In genomic region chr12:3364508-3365448, GRCm38 (mm10) we compare ENCODE assay signal across 8 mouse cellular contexts. TPM values are rescaled to one million over a fixed set of nuclear protein-coding genes. Genes with fewer than 3 reads are reported as not detected.
DNase-seq lines count a peak whose midpoint lies in the region; ATAC-seq and TF ChIP-seq lines count a peak whose summit lies in the region.

TSS of gene Kif3c (plus strand) at chr12:3365132.

- H3K4me2 ChIP-seq in heart, embryonic 12.5 days: peak within 1 kb of the TSS; percentile 95
- H3K4me2 ChIP-seq in kidney, embryonic 16.5 days (replicated peaks; ENCODE audit: low read depth, low read length): peak within 1 kb of the TSS; percentile 95

- peak; percentile 89 for DNase-seq in A20 (ENCODE audit: low read depth, low spot score)
- DNase-seq in liver: peak; percentile 68
- DNase-seq in splenic B cell, adult 2 months (ENCODE audit: low read depth, low spot score): peak; percentile 64

- H3K4me1 ChIP-seq in bone marrow, adult 2 months (ENCODE audit: control insufficient read depth, insufficient read depth, low read length): no peaks in the 10 kb centered on the region; the same call in 1 of the 2 replicates
- peaks cover 15% of the 10 kb centered on the region for H3K4me1 ChIP-seq in heart, embryonic 12.5 days (replicated peaks)
- peaks cover 23% of the 10 kb centered on the region for H3K4me1 ChIP-seq in kidney, embryonic 16.5 days (ENCODE audit: insufficient read depth, low read length)

- WGBS in bone marrow, adult 2 months: 11% methylated on average over 48 of the region's 48 CpGs
- WGBS in heart, embryonic 12.5 days: 6% methylated on average over 47 of the region's 48 CpGs
- 9% methylated on average over 40 of the region's 48 CpGs for WGBS in kidney, embryonic 16.5 days

- TF ChIP-seq CTCF in bone marrow, adult 2 months (IDR thresholded peaks at IDR 0.05; ENCODE audit: control insufficient read depth, insufficient read depth, low read length): no peak

- H3K27me3 ChIP-seq in heart, embryonic 12.5 days (replicated peaks): no peaks in the 10 kb centered on the region
- no peaks in the 10 kb centered on the region for H3K27me3 ChIP-seq in kidney, embryonic 16.5 days (ENCODE audit: insufficient read depth, low read length)
- no peaks in the 10 kb centered on the region for H3K27me3 ChIP-seq in splenic B cell, adult 2 months (ENCODE audit: control insufficient read depth, insufficient read depth, low read length, poor library complexity, severe bottlenecking)

- peak within 1 kb of the TSS; percentile 76 for H3K4me3 ChIP-seq in bone marrow, adult 2 months (replicated peaks; ENCODE audit: control insufficient read depth, low read depth, low read length)
- H3K4me3 ChIP-seq in heart, embryonic 12.5 days: peak within 1 kb of the TSS; percentile 88
- H3K4me3 ChIP-seq in kidney, embryonic 16.5 days (ENCODE audit: low read length): peak within 1 kb of the TSS; percentile 87

- no peaks in the 10 kb centered on the region for H3K9me3 ChIP-seq in heart, embryonic 12.5 days (replicated peaks)
- H3K9me3 ChIP-seq in kidney, embryonic 16.5 days (ENCODE audit: low read length): no peaks in the 10 kb centered on the region

- H3K36me3 ChIP-seq in heart, embryonic 12.5 days: peaks cover 10% of the 10 kb centered on the region
- peaks cover 15% of the 10 kb centered on the region for H3K36me3 ChIP-seq in kidney, embryonic 16.5 days (ENCODE audit: insufficient read depth, low read length)
- no peaks in the 10 kb centered on the region for H3K36me3 ChIP-seq in splenic B cell, adult 2 months (ENCODE audit: control insufficient read depth, insufficient read depth, low read length, poor library complexity, severe bottlenecking)

- 0 out of 2 replicates have a peak, but pooled peaks have one; percentile 18 for ATAC-seq in erythroblast, adult 5-6 weeks (replicated peaks; ENCODE audit: low FRiP score, poor library complexity, severe bottlenecking)
- peak; percentile 86 for ATAC-seq in heart, embryonic 12.5 days (ENCODE audit: insufficient number of reproducible peaks, low FRiP score)
- ATAC-seq in kidney, embryonic 16.5 days (ENCODE audit: low FRiP score, low TSS enrichment): peak; percentile 88
- ATAC-seq in monocyte, adult 5-6 weeks (replicated peaks; ENCODE audit: insufficient number of reproducible peaks, low FRiP score, low TSS enrichment, poor library complexity, severe bottlenecking): peak; percentile 41; the same call in 1 of the 2 replicates

- peak within 1 kb of the TSS; percentile 81 for H3K9ac ChIP-seq in heart, embryonic 12.5 days
- H3K9ac ChIP-seq in kidney, embryonic 16.5 days (replicated peaks; ENCODE audit: low read length): peak within 1 kb of the TSS; percentile 85

- TF ChIP-seq POLR2A in bone marrow, adult 2 months (IDR thresholded peaks at IDR 0.05; ENCODE audit: borderline replicate concordance, control insufficient read depth, low read depth, low read length): peak; percentile 28; the same call in 1 of the 2 replicates

- H3K27ac ChIP-seq in bone marrow, adult 2 months (ENCODE audit: control insufficient read depth, insufficient read depth, low read depth, low read length, poor library complexity): no peak within 1 kb of the TSS
- H3K27ac ChIP-seq in heart, embryonic 12.5 days (ENCODE audit: poor library complexity, severe bottlenecking): peak within 1 kb of the TSS; percentile 30
- peak within 1 kb of the TSS; percentile 74 for H3K27ac ChIP-seq in kidney, embryonic 16.5 days (ENCODE audit: low read length)

RNA-seq across cellular contexts. Expression of gene Kif3c, which starts in this region (rescaled TPM):
- polyA plus RNA-seq in bone marrow, adult 2 months (2011; ENCODE audit: insufficient read depth, insufficient read length, low replicate concordance, missing spikeins): 1.0 and 3.0 TPM in 2 replicates
- not detected in 2 replicates for total RNA-seq in erythroblast, adult 5-6 weeks (2015; ENCODE audit: low replicate concordance)
- 1.5 and 1.8 TPM in 2 replicates for total RNA-seq in erythroblast, adult 5-6 weeks (2017; ENCODE audit: low replicate concordance)
- polyA plus RNA-seq in heart, embryonic 12.5 days (2016; fragmentation: Nextera tagmentation; extraction: Ambion mirVana): 8.6 and 10.7 TPM in 2 replicates
- polyA plus RNA-seq in kidney, embryonic 16.5 days (2015; fragmentation: Nextera tagmentation; extraction: Ambion mirVana): 12.3 and 13.6 TPM in 2 replicates
- 2.4 to 7.8 TPM (median 4.4 TPM) in 3 replicates for total RNA-seq in monocyte, adult 5-6 weeks (2017)

Comparison
In these comparisons a context has a peak if more than half of its experiments do, and no peak if none do; other contexts are left out.
1. ATAC-seq: peak in every context shown above with its lines; median percentile 88 in kidney, embryonic 16.5 days; 86 in heart, embryonic 12.5 days; 41 in monocyte, adult 5-6 weeks; 18 in erythroblast, adult 5-6 weeks.